Mouse (Mus musculus) layer of hippocampus, adult 11-12 months (tissue): ENCODE data around the gene Gnat1.

Source experiments
- DNase-seq: peaks from one replicate; pipeline ENCODE4 v3.0.0; 2022; ENCODE audit warnings: low spot score

Gene Gnat1

GRCm38 (mm10) chr9:107644495-107645152 is 34.9 kb downstream of the Gnat1 start:
- peak; percentile 92 for DNase-seq

DNA sequence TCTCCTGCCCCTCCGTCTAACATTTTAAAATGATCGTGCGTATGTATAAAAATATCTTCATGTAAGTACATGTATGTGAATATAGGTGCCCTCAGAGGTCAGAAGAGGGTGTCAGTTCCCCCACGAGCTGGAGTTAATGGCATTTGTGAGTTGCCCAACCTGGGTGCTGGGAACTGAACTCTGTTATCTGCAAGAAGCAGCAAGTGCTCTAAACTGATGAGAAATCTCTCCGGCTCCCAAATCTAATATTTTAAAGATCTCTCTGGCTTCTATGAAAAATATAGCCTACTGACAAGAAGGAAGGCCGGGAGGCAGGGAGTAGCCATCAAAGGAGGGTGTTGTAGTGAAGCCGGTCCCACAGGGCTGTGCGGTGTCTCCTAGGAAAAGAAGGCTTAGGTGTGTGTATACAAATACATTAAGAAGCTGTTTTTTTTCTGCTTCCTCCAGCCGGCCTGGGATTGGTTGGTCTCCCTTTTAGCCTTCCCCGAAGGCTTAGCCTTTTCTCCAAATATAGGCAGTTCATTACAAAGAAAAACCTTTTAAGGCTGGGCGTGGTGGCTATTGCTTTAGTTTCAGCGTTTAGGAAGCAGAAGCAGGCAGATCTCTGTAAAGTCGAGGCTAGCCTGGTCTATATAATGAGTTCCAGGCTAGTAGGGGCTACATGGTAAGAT is 35.8 kb downstream of the Gnat1 start:
- no peak for DNase-seq

DNA sequence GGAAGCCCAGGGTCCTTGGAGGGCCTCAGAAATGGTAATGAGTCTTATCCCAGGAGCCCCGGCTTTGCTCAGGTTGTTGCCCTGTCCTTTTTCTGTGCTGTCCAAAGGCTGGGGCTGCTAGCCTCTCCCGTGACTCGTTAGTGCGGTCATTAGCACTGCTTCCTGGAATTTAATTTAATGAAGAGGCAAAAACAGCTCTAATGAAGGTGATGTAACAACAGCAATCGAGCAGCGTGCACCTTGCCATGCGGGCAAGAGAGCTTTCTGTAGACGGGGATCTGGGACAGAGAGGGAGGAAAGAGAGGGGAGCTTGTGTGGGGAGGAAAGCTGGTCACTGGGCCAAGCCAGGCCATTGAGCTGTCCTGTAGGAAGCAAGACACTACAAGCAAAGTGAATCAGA is 37.8 kb downstream of the Gnat1 start:
- DNase-seq, result no peak

GRCm38 (mm10) chr9:107640257-107640772 is 39.2 kb downstream of the Gnat1 start:
- DNase-seq, result peak; percentile 46

GRCm38 (mm10) chr9:107637070-107637469 is 42.4 kb downstream of the Gnat1 start:
- DNase-seq, result no peak

- DNase-seq, result peak; percentile 94
Measured at GRCm38 (mm10) chr9:107635279-107636028, 44.1 kb downstream of the Gnat1 start, which contains the start of gene Gnai2. TSS of gene Gnai2 (minus strand) at chr9:107635367.

GRCm38 (mm10) chr9:107634406-107635278 is 44.9 kb downstream of the Gnat1 start:
- no peak for DNase-seq

DNA sequence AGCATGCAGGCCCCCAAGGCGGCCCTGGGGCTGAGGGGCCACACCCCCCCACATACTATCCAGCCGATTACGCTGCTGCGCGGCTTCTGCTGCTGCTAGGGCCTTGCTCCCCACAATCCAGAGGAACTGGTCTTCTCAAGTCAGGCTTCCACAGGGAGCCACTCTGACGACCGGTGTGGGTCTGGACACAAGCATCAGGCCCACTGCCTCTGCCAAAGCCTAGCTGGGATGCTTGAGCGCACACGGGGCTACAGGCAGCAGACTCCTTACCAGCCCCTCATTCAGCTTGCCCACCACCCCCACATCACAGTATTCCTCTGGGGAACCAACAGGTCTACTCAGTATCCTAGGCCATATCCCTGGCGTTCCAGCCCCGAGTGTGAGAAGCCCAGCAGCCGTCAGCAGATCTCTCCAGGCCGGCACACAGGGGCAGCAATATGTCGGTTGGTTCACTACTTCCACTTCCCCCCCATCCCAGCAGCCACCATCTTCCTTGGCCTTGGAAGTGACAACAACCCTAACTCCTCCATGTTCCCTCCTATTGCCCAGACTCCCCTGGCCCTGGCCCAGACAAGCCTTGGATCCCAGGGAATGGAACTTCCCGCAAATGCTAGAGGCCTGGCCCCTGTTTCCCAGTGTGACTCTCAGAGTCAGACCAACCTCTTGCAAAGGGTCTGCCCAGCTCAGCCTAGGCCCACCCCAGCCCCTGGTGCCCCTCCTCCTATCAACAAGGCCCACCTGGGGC is 45.7 kb downstream of the Gnat1 start:
- peak; percentile 41 for DNase-seq

DNA sequence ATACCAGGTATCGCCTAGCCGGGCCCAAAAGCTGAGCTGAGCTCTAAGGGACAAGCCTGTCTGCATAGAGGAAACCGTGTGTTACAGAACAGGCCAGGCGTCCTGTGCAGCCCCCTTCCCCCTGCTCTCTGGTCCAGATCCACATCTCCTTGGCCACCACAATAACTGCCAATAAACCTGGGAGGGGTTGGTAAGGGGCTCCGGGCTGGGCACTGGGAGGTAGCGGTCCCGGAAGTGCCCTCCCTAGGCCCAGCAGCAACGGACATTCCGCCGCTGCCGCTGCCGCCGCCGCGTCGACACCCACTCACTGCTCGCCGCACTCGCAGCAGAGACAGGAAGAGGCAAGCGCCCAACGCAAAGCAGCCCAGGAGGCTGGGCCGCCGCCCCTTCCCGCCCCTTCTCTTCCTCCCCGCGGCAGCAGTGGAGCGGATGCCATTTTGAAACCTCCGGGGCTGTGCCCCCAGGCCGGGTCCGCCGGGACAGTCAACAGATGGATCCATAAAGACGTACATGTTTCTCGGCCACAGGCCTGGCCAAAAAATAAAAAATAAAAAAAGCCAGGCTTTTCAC is 46.3 kb downstream of the Gnat1 start:
- DNase-seq, result peak; percentile 78

- peak; percentile 50 for DNase-seq
Measured at GRCm38 (mm10) chr9:107632478-107632877, 47.0 kb downstream of the Gnat1 start.

DNA sequence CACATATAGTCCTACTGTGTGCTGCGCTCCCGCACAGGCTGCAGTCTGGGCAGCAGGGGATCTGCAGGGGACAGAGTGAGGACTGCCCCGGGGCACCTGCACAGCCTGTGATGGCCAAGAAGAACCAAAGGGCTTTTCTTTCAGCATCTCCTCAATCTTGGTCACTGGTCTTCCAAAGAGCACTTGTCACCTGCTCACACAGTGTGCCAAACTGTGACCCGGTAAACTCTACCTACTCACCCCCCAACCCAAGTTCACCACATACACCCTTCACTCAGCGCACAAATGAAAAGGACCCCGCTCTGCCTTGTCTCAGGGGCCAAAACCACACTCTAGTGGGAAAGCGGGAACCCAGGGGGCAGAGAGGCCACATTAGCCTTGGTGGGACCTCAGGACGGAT is 47.7 kb downstream of the Gnat1 start:
- no peak for DNase-seq

DNA sequence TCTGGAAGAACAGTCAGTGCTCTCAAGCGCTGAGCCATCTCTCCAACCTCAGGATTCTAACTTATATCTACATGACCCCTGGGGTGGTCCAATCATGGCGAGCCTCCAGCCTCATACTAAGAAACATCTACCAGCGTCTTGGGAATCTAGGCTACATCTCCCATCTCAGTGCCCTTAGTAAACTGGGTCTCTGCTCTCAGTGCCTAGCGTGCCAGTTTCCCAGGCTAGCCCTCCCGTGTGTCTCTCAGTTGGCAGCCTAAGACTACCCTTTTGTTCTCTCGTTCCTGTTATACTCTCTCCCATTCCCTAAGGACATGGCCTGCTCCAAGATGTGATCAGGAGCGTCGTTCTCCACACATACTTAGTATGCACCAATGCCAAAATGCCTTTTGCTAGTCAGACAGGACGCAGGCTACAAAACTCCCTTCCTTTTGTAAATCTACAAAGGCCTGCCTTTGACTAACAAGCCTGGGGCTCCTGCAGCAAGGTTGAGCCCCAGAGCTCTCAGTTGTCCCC is 48.1 kb downstream of the Gnat1 start:
- no peak for DNase-seq

DNA sequence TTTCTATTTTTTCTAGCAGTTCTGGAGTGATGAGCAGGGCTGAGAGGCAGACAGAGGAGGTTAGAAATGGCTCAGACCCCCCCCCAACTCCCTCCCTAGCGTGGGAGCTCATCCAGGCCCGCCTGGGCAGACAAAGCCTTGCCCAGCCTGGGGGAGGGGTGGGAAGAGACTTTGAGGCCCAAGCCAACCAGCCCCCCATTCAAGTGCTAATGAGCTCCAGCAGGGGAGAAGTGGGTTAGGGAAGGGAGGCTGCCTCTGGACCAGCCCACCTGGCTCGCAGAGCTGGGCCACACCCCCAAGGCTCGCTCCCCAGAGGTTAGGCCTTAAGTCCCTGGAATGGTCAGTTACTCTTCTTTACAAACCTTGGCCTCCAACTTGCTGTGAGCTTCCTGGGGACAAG is 48.9 kb downstream of the Gnat1 start:
- peak; percentile 54 for DNase-seq

GRCm38 (mm10) chr9:107629901-107630425 is 49.5 kb downstream of the Gnat1 start:
- peak; percentile 32 for DNase-seq

DNA sequence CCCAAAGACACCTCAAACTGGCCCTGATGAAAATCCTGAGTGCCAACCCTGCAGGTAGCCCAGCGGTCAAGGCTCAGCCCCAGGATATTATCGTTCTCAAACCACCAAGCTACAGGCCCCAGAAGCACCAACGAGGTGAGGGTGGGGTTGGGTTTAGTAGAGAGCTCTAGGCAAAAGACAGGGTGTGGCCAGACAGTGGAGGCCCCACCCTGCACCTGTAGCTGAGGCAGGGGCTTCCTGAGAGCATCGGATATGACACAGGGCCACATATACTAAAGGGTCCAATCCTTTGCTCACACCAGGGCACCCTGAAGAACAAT is 50.1 kb downstream of the Gnat1 start:
- no peak for DNase-seq

DNA sequence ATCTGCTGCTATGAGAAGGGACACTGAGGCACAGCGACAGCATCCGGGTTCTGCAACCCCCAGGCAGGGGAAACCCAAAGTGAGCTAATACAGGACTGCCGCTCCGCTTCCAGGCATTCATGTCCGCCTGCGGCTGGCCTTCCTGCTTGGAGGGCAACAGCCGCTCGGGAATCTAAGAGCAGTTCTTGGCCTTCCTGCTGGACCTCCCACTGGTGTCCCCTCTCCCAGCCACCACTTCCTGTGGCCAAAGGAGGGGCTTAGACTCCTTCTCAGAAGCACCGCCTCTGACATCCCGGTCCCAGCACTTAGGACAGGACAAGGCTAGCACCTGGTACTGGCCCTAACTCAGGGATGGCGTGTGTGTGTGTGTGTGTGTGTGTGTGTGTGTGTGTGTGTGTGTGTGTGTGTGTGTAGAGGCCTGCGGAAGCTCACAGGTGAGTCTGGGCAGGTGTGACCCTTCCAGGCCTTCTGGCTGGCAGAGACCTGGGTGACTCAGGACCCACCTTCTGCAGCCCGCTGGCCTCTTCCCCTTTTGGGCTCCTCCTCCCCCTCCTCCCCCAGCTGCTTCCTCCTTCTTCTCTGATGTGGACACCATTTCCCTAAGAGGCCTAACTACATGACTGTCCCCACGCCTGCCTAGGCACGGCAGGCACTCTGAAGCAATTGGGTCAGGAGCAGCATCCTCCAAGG is 50.6 kb downstream of the Gnat1 start:
- DNase-seq, result peak; percentile 46

- no peak for DNase-seq
Measured at GRCm38 (mm10) chr9:107627387-107628255, 51.9 kb downstream of the Gnat1 start.

DNA sequence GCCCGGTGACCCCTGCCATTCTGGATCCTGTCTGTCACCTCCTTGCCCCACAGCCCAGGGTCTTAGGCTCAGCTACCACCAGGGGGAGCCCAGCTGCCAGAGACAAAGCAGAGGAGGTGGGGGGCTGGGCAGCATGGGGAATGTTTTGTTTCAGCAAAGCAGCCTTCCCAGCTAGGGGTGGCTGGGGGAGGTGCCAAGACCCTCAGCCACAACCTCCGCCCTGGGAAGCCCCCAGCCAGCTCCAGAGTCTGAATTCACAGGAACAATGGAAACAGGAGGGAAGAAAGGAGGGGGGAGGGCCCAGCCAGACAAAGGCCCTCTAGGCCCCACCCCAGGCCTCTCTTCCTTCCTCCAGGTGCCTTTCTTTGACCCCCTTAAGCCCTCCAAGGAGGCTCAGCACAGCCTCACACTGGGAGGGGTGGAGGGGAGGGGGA is 52.7 kb downstream of the Gnat1 start:
- DNase-seq, result peak; percentile 88
